Comparison of ENCODE assay signal across 7 mouse cellular contexts in genomic region chr12:85455065-85456058, GRCm38 (mm10). TPM values are rescaled to one million over a fixed set of nuclear protein-coding genes. Genes with fewer than 3 reads are reported as not detected.
A peak's percentile ranks its signal among the peaks of the same experiment; 100 is the strongest.
DNase-seq lines count a peak whose midpoint lies in the region; ATAC-seq and TF ChIP-seq lines count a peak whose summit lies in the region.

No protein-coding gene starts in this region.

- peak overlapping the region; percentile 63 for H3K4me2 ChIP-seq in intestine, postnatal 0 days (replicated peaks; ENCODE audit: low read depth)
- peak overlapping the region; percentile 72 for H3K4me2 ChIP-seq in midbrain, embryonic 12.5 days (replicated peaks)

- peak; percentile 43; the same call in 1 of the 2 replicates for TF ChIP-seq POLR2A in small intestine, adult 2 months (IDR thresholded peaks at IDR 0.05; ENCODE audit: low read depth, low read length)

- H3K9ac ChIP-seq in intestine, postnatal 0 days (ENCODE audit: low read depth, low read length): peak overlapping the region; percentile 17; the same call in 1 of the 2 replicates
- peak overlapping the region; percentile 50 for H3K9ac ChIP-seq in midbrain, embryonic 12.5 days (replicated peaks)

- peaks cover 18% of the 10 kb centered on the region; the same call in 1 of the 2 replicates for H3K4me1 ChIP-seq in intestine, postnatal 0 days (replicated peaks; ENCODE audit: control insufficient read depth, insufficient read depth, low read length)
- H3K4me1 ChIP-seq in midbrain, embryonic 12.5 days: peaks cover 23% of the 10 kb centered on the region
- peaks cover 28% of the 10 kb centered on the region for H3K4me1 ChIP-seq in small intestine, adult 2 months (ENCODE audit: control insufficient read depth, insufficient read depth, insufficient read length, low read length)

- H3K27ac ChIP-seq in intestine, postnatal 0 days (ENCODE audit: low read depth, low read length): peak overlapping the region; percentile 85
- peak overlapping the region; percentile 66 for H3K27ac ChIP-seq in midbrain, embryonic 12.5 days (replicated peaks)
- peak overlapping the region; percentile 87 for H3K27ac ChIP-seq in small intestine, adult 2 months (ENCODE audit: insufficient read depth, low read depth, low read length)

- H3K4me3 ChIP-seq in intestine, postnatal 0 days (ENCODE audit: low read depth, low read length): peak overlapping the region; percentile 30
- H3K4me3 ChIP-seq in midbrain, embryonic 12.5 days: peak overlapping the region; percentile 48
- peak overlapping the region; percentile 60 for H3K4me3 ChIP-seq in small intestine, adult 2 months (ENCODE audit: low read depth, low read length)

- H3K27me3 ChIP-seq in intestine, postnatal 0 days (replicated peaks; ENCODE audit: control insufficient read depth, insufficient read depth, low read length): no peaks in the 10 kb centered on the region
- H3K27me3 ChIP-seq in midbrain, embryonic 12.5 days: no peaks in the 10 kb centered on the region
- no peaks in the 10 kb centered on the region for H3K27me3 ChIP-seq in small intestine, adult 2 months (ENCODE audit: control insufficient read depth, insufficient read depth, low read length)

- TF ChIP-seq CTCF in intestine, postnatal 0 days (IDR thresholded peaks at IDR 0.05; ENCODE audit: low read depth): peak; percentile 53
- peak; percentile 11; the same call in 1 of the 2 replicates for TF ChIP-seq CTCF in small intestine, adult 2 months (IDR thresholded peaks at IDR 0.05; ENCODE audit: extremely low read depth, insufficient read length, insufficient replicate concordance, low read depth, low read length)

- peak; percentile 94 for ATAC-seq in intestine, postnatal 0 days
- peak; percentile 99 for ATAC-seq in midbrain, embryonic 12.5 days (ENCODE audit: low FRiP score, low read depth)

- peak; percentile 98 for DNase-seq in adrenal gland, adult 2 months
- DNase-seq in embryo, embryonic 11.5 days (ENCODE audit: low read depth, low spot score): peak; percentile 99
- DNase-seq in gastrocnemius, postnatal 4 days (ENCODE audit: low spot score in 2 of 2): peak; percentile 96 to 98
- DNase-seq in left cerebral cortex, postnatal 4 days: peak; percentile 96

- WGBS in intestine, postnatal 0 days: 1% methylated on average over 44 of the region's 44 CpGs
- WGBS in midbrain, embryonic 12.5 days: 2% methylated on average over 42 of the region's 44 CpGs
- whole genome bisulfite sequencing in small intestine, adult 2 months: 2% methylated on average over 44 of the region's 44 CpGs

- no peaks in the 10 kb centered on the region for H3K9me3 ChIP-seq in intestine, postnatal 0 days (ENCODE audit: control insufficient read depth)
- H3K9me3 ChIP-seq in midbrain, embryonic 12.5 days: no peaks in the 10 kb centered on the region

- no peaks in the 10 kb centered on the region for H3K36me3 ChIP-seq in intestine, postnatal 0 days (ENCODE audit: control insufficient read depth, insufficient read depth)
- H3K36me3 ChIP-seq in midbrain, embryonic 12.5 days: no peaks in the 10 kb centered on the region
- no peaks in the 10 kb centered on the region for H3K36me3 ChIP-seq in small intestine, adult 2 months (ENCODE audit: control insufficient read depth, insufficient read depth, low read length)

- intact Hi-C loops in left cerebral cortex, postnatal 4 days (cut with DNase I): no loop called here

RNA-seq across cellular contexts. Expression of gene Fos, which starts 18.3 kb away (rescaled TPM):
- total RNA-seq in adrenal gland, adult 2 months (2021): 10 to 100 TPM in 1 of 2 experiments, 1 to 10 TPM in 1; 3.1 to 16.7 TPM
- 3.9 and 4.9 TPM in 2 replicates for polyA plus RNA-seq in adrenal gland, adult 2 months (2012; rRNA removed)
- total RNA-seq in gastrocnemius, postnatal 4 days (2021): 10 to 100 TPM; 19.0 to 20.0 TPM
- polyA plus RNA-seq in intestine, postnatal 0 days (2015; fragmentation: Nextera tagmentation; extraction: Ambion mirVana): 22.4 and 27.1 TPM in 2 replicates
- total RNA-seq in left cerebral cortex, postnatal 4 days (2021): 1 to 10 TPM; 6.3 to 8.1 TPM
- polyA plus RNA-seq in midbrain, embryonic 12.5 days (2016; fragmentation: Nextera tagmentation; extraction: Ambion mirVana): 1.1 and 1.7 TPM in 2 replicates
- polyA plus RNA-seq in small intestine, adult 2 months (2012; rRNA removed): 103 and 283 TPM in 2 replicates

Comparison
In these comparisons a context has a peak if more than half of its experiments do, and no peak if none do; other contexts are left out.
1. Peak in every context shown above with its lines: DNase-seq, ATAC-seq, H3K4me3 ChIP-seq and H3K27ac ChIP-seq.